ENCODE assay signal across 21 mouse cellular contexts in the genomic region with DNA sequence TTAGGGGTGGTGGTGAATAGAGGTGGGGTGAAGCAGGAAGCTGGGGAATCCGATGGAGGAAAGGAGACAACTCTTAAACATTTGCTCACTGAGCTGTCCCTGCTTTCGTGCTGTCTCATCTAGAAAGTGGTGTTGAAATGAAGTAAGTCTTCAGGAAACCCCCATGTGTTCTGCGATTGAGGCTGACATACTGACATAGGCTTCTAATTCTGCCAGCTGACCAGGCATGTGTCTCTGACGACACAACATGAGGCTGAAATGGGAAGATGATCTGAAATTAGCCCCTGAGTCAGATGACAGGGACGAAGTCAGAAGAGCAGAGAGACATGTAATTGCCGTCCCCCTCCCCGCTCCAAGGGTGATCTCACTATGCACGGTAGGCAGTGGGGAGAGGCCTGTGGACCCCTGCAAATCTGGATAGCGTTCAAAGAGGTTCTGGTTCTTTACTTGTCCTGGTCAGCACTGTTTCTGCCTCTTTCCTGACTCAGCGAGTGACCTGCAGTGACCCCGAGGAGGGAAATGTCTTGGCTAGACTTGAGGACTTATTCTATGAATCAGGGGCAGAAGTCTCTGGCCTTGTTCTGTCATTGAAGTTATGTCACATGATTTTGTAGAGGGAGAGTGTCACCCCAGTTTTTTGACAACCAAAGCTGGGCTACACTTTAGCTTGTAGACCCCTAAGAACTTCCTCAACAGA.
DNase-seq lines count a peak whose midpoint lies in the region; ATAC-seq and TF ChIP-seq lines count a peak whose summit lies in the region.
"Had no signal": no experiment of that assay in that cellular context is flagged by ENCODE, and none has a peak within 500 bp of the region (broad histone marks: within the 10 kb centered on the region; RNA-seq: fewer than 3 reads in every experiment).

No protein-coding gene starts in this region.

- H3K9ac ChIP-seq in kidney, embryonic 14.5 days (ENCODE audit: low read depth, low read length) = no peak overlapping the region
- no peak overlapping the region for H3K9ac ChIP-seq in lung, postnatal 0 days (replicated peaks; ENCODE audit: low read depth)
- H3K9ac ChIP-seq: forebrain, embryonic 15.5 days had no signal

- no peak for TF ChIP-seq EP300 in lung, postnatal 0 days (IDR thresholded peaks at IDR 0.05)

- peak; percentile 68 to 73 for DNase-seq in kidney, adult 8-10 months
- DNase-seq in lung, postnatal 0 days (ENCODE audit: low spot score) = peak; percentile 18
- DNase-seq in lung, postnatal 10 days = no peak
- DNase-seq in adrenal gland, adult 8-10 months = peak; percentile 36
- peak; percentile 55 to 75 for DNase-seq in kidney, postnatal 36 days
- DNase-seq in frontal cortex, postnatal 10 days (ENCODE audit: low spot score in 2 of 2) = no peak
- no peak for DNase-seq in frontal cortex, postnatal 25 days (ENCODE audit: low spot score in 2 of 2)
- DNase-seq: cerebellum, postnatal 25 days; heart, postnatal 14 days; lung, postnatal 14 days; retina, postnatal 1 day; spleen, adult 18-20 months; thymus, postnatal 25 days had no signal

- H3K4me2 ChIP-seq in kidney, embryonic 14.5 days (replicated peaks; ENCODE audit: low read depth, low read length) = no peak overlapping the region
- no peak overlapping the region for H3K4me2 ChIP-seq in lung, postnatal 0 days (replicated peaks; ENCODE audit: low read depth, low read length)
- H3K4me2 ChIP-seq: forebrain, embryonic 15.5 days had no signal

- 81% methylated on average over 11 of the region's 11 CpGs for WGBS in kidney, embryonic 14.5 days
- WGBS in lung, postnatal 0 days = 72% methylated on average over 11 of the region's 11 CpGs

- no peaks in the 10 kb centered on the region for H3K36me3 ChIP-seq in kidney, embryonic 14.5 days (ENCODE audit: control insufficient read depth, insufficient read depth, low read length)
- H3K36me3 ChIP-seq in lung, postnatal 0 days (ENCODE audit: insufficient read depth, low read length) = no peaks in the 10 kb centered on the region
- H3K36me3 ChIP-seq: embryonic facial prominence, embryonic 10.5 days; forebrain, embryonic 15.5 days; heart, embryonic 10.5 days; midbrain, embryonic 10.5 days had no signal

- H3K9me3 ChIP-seq in kidney, embryonic 14.5 days (ENCODE audit: control insufficient read depth, low read length) = no peaks in the 10 kb centered on the region
- H3K9me3 ChIP-seq in lung, postnatal 0 days (ENCODE audit: low read length) = no peaks in the 10 kb centered on the region
- H3K9me3 ChIP-seq: embryonic facial prominence, embryonic 10.5 days; forebrain, embryonic 15.5 days; heart, embryonic 10.5 days had no signal

- no peak overlapping the region for H3K27ac ChIP-seq in kidney, embryonic 14.5 days (ENCODE audit: low read depth, low read length)
- H3K27ac ChIP-seq in lung, postnatal 0 days (ENCODE audit: low read length) = no peak overlapping the region
- H3K27ac ChIP-seq: embryonic facial prominence, embryonic 10.5 days; forebrain, embryonic 15.5 days; heart, embryonic 10.5 days; midbrain, embryonic 10.5 days; stomach, postnatal 0 days had no signal

- peaks cover 15% of the 10 kb centered on the region for H3K4me1 ChIP-seq in kidney, embryonic 14.5 days (ENCODE audit: control insufficient read depth, insufficient read depth, low read length)
- H3K4me1 ChIP-seq in lung, postnatal 0 days (ENCODE audit: insufficient read depth, low read depth, low read length) = peaks cover 12% of the 10 kb centered on the region; the same call in 1 of the 2 replicates
- H3K4me1 ChIP-seq: forebrain, embryonic 15.5 days had no signal

- no peak for TF ChIP-seq CTCF in lung, postnatal 0 days (IDR thresholded peaks at IDR 0.05)

- H3K4me3 ChIP-seq in kidney, embryonic 14.5 days (ENCODE audit: low read length) = no peak overlapping the region
- H3K4me3 ChIP-seq in lung, postnatal 0 days (ENCODE audit: low read depth, low read length) = no peak overlapping the region
- H3K4me3 ChIP-seq: embryonic facial prominence, embryonic 10.5 days; erythroblast, embryonic 14.5 days; forebrain, embryonic 15.5 days; heart, embryonic 10.5 days; midbrain, embryonic 10.5 days had no signal

- no peaks in the 10 kb centered on the region for H3K27me3 ChIP-seq in kidney, embryonic 14.5 days (ENCODE audit: control insufficient read depth, insufficient read depth, low read length)
- H3K27me3 ChIP-seq in lung, postnatal 0 days (replicated peaks; ENCODE audit: insufficient read depth, low read length) = no peaks in the 10 kb centered on the region
- H3K27me3 ChIP-seq: forebrain, embryonic 15.5 days had no signal

- no peak for ATAC-seq in kidney, embryonic 14.5 days (ENCODE audit: low FRiP score, low TSS enrichment)
- ATAC-seq in lung, postnatal 0 days = no peak
- ATAC-seq: forebrain, embryonic 15.5 days; hindbrain, embryonic 16.5 days had no signal

Comparison
In these comparisons a context has a peak if more than half of its experiments do, and no peak if none do; other contexts are left out.
1. DNase-seq: peak in kidney, adult 8-10 months (2 of 2), lung, postnatal 0 days (single experiment), adrenal gland, adult 8-10 months (single experiment) and kidney, postnatal 36 days (2 of 2); none in lung, postnatal 10 days (single experiment), frontal cortex, postnatal 10 days (0 of 2) and frontal cortex, postnatal 25 days (0 of 2).